Mouse (Mus musculus) kidney, adult 9 months (tissue): ENCODE results near the gene Rab4a.

Experiments used
- DNase-seq: peaks from one replicate; pipeline ENCODE4 v3.0.0; 2022

The Rab4a gene

DNA sequence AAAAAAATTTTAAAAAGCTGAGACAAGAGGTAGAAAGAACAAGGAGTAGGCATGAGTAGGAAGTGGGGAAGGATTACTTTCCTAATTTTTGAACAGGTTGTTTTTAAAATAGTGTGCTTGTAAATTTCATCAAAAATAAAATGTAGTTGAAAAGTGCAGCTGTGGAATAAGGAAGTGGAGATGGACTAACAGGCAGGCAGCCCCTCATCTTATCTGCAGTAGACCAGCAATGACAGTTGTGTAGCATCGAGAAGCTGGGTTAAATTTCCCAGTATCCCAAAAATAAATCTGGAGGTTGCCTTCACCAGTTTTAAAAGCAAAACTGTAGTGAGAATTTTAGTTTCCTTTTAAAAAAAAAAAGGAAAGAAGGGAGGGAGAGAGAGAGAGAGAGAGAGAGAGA is 48.5 kb downstream of the Rab4a start:
- no peak for DNase-seq

DNA sequence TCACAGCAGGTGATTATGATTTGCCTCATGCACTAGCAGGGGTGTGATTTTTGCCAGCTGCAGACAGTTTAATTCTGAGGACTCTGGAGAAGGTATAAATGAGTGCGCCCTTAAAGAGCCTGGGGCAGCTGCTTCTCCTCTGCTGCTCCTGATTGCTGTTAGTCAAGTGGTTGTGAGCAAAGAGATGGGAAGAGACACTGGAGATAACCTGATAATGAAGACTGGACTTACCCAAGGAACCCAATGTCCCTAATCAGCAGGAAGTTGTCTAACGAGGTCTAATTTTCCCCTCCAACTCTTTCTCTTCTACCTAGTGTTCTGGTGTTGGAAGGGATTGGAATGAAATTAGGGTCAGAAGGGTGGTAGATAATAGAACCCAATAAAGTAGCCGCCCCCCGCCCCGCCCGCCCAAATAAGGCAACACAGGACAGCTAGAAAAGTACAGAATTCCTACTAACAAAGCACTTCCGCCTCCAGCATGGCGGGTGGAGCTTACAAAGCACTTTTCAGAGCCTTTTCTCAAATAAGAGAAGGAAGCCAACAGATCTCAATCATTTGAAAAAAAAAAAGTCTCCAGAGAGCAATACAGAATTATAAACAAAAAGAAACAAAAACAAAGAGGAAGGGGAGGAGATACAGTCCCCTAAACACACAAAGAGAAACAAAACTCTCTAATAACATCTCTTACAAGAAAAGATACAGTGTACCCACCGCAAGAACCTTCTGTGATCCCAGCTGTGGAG is 49.1 kb downstream of the Rab4a start:
- no peak for DNase-seq

DNA sequence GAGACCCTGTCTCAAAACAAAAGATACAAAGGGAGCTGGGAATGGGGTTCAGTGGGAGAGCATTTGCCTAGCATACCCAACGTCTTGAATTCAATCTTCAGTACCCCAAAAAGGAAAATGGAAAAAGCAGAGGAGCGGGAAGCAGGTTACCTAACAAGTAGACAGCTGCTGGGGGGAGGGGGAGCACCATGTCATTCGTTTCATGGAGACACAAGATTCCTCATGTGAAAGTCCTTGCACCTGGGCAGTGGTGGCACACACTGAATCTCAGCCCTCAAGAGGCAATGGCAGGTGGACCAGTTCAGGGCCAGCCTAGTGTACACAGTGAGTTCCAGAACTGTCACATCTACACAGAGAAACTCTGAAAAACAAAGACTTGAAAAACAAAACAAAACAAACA is 51.6 kb downstream of the Rab4a start:
- no peak for DNase-seq

DNA sequence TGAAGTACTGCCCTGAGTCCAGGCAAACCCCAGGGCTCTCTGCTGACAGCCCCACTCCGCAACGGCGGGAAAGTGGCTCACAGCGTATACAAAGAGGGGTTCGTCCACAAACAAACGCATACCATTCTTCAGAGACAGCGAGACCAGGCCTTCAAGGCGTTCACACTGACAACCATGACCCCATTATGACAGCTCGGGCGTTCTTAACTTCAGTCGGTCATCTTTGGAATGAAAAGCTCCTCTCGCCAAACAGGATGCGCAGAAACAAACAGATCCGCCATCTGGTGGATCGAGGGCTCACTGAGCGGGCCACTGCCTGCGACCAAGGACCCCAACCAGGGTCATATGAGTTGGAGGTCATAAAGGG is 52.8 kb downstream of the Rab4a start:
- no peak for DNase-seq

DNA sequence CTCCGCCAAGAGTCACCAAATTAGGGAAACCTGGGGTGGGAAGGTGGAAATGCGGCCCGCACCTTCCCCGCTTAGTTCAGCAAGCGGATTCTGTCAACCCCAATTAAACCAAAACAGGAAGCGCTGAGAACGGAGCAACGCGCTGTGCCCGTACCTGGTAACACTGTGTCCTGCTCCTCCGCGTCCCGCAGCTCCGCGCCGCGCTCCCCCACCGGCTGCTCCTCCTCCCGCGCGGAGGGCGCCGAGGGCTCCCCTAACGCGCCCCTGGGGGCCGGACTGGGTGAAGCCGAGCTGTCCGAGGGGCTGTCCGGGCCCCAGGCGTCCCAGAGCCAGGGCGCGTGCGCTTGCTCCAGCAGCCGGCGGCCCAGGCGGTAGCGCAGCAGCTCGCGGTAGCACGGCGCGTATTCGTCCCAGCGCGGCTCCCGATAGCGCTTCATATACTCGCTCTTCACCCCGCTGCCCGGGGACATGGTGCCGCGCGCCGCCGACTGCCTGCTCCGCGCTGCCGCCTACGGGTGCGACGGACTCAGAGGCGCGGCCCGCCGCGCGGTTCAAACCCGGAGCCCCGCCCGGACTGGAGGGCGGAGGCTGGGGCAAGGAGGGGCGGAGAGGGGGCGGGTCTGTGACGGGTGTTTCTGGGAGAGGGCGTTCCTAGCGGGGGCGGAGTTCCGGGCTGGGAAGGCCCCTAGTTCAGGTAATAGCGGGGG is 53.3 kb downstream of the Rab4a start:
- DNase-seq, result peak; percentile 89

DNA sequence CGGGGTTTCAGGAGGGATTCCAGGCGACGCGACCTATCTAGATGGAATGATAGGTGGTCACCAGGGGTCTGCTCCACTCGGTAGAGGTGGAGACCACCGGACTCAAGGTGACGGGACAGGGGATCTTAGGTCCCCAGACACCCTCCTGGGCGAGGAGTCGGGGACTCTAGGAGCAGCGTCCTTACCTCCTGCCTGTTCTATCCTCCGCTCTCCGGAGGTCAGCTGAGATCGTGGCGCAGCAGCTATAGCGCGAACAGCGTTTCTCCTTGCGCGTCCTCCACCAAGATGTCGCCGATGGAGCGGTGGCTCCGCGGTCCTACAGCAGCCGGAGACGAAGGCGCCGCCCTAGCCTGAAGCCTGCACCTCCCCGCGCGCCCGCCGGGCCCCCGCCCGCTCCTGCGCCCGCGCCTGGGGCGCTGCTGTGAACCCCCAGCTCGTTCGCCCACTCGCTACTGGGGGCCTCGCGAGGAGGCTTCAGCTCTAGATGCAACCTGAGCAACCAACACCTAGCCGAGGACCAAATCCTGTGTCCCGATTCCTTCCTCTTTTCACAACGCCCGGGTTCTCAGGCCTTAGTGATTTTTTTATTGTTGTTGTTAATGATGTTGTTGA is 54.0 kb downstream of the Rab4a start, which contains the start of gene Ccsap:
Ccsap (minus strand) TSS at position 562 of the 612 bp plus-strand sequence.
- DNase-seq, result no peak

DNA sequence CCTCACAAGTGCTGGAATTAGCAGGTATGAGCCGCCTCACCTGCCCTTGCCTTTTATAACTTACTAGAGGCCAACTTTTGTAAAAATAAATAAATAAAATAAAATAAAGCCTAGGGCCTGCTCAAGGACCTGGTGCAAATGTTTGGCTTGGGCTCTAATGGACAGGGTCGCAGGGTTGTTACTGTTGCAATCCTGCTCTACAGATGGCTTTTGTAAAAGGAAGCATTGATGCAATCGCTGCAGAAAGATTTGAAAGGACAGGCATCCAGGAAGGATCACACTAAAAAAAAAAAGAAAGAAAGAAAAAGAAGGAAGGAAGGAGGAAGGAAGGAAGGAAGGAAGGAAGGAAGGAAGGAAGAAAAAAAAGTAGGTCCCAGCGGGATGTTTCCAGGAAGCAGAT is 54.6 kb downstream of the Rab4a start:
- DNase-seq, result no peak

DNA sequence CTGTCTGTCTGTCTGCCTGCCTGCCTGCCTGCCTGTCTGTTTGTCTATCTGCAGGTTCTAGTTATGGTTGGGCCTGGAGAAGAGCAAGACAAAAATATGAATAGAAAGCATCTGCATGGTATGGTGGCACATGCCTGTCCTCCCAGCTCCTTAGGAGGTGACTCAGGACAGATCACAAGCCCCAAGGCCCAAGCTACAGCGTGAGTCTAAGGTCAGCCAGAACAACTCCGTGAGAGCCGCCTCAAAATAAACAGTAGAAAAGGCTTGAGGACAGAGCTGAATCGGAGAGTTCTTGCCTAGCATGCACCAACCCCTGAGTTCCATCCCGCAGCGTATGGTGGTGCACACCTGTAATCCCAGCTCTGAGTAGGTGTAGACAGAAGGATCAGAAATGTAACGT is 60.0 kb downstream of the Rab4a start:
- DNase-seq, result no peak

DNA sequence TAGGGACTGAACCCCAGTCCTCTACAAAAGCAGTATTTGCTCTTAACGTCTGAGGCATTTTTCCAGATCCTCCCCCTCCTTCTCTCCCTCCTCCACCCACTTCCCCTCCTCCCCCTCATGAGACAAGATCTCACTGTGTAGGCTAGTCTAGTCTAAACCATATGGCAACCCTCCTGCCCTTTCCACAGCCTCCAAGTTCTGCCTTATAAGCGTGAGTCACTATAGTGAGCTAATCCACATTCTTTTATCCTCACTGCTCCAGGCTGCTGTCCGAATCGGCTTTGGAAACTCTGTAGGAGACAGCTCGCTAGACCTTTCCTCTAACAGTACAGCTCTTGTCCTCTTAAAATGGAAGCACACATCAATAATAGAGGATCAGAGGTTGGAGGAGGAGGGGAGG is 61.2 kb downstream of the Rab4a start:
- DNase-seq, result no peak

DNA sequence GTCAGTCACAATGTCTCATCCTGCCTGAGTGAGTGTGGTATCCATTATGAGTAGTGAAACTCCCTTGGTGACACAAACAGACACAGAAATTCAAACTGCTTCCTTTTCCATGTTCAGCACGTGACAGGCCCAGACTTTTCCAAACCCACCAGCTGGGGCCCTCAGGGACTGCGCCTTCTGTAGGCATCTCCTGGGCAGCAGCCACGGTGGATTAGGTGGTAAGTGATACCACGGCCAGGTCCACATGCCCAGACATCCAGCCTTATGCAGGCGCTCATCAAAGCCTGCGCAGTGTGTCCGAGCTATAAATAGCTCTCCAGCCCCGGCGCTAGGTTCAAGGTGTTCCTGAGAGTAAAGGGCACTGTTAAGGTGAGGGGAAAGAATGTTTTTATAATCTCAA is 66.3 kb downstream of the Rab4a start:
- no peak for DNase-seq

DNA sequence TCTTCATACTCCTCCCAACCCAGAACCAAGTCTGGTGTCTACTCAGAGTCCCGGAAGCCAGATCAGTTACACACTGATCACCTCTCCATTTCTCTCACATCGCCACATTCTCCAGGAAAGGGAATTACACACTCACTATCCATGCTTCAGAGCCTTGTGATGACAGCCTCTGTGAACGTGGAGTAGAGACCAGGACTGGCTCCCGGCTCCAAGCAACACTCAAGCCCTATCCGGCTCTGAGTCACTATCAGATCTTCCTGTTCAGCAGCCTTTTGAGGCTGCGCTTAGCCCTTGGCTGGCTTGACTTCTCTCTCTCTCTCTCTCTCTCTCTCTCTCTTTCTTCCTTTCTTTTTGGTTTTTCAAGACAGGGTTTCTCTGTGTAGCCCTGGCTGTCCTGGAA is 67.6 kb downstream of the Rab4a start:
- DNase-seq, result no peak

DNA sequence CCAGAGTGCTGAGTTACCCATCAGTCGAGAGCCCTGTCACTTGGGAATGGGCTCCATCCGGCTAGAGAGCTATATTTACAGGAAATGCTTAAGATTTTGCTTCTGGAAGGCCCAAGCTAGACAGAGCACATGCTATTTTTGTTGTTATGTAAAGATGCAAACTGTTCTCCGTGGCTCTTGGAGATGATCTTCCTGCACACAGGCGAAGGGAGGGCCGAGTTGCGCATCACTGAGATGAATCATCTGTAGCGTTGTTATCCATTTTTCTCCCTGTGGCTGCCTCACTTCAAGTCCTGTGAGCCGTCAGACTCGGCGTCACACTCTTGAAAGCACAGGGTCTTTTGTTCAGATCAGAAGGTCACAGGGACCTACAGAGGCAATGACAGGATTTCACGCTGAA is 68.5 kb downstream of the Rab4a start:
- no peak for DNase-seq

DNA sequence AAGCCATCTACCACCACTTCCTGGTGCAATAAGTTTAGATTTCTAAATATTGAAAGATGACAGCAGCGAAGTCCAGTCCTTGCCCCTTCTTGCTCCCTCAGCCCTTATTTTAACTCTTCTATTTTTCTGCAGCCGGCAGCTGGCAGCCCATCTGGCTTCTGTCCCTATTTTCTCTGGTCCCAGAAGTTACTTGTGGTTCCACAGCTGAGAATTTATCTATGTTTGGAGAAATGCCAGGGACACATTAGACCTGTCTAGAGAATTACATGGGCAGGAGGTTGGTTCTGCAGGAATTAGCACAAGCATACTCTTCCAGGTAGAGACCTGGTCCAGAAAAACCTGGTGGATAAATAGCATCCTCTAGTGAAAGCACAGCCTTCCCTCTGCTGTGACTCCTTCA is 72.1 kb downstream of the Rab4a start:
- DNase-seq, result no peak

DNA sequence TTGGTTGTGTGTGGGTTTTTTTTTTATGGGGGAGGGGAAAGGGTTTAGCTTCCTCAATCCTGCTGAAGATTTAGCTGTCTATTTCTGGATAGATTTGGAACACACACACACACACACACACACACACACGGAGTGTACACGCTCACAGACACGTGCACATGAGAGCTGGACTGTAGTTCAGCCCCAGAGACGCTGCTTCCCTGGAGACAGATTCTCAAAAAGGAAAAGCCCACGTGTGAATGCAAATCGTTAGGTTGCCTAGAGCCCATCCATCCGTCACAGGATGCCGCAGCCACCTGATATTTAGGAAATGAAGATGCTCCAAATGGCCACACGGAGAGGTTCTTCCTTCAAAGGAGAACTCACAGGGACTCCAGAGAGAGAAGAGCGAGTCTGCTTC is 74.5 kb downstream of the Rab4a start:
- no peak for DNase-seq

DNA sequence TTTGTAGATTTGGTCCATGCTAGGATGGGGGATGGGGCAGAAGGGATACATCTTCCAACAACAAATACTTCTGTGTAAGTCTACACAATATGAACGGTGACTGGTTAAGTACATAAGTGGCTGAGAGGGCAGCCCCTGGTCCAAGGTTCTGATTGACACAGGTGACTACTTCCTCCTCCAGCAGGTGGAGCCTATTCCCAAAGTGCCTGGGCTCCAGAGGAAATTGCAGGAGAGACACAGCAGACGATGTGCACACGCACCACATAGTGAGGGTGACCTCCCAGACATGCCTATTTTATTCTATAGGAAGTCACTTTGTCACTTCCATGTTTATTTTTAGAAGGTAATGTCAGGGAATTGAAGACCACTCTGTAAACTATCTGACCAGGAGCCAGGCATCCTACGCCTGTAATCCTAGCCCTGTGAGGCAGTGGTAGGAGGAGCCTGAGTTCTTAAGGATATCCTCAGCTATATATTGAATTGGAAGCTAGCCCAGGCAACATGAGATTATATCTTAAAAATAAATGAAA is 75.1 kb downstream of the Rab4a start:
- no peak for DNase-seq

DNA sequence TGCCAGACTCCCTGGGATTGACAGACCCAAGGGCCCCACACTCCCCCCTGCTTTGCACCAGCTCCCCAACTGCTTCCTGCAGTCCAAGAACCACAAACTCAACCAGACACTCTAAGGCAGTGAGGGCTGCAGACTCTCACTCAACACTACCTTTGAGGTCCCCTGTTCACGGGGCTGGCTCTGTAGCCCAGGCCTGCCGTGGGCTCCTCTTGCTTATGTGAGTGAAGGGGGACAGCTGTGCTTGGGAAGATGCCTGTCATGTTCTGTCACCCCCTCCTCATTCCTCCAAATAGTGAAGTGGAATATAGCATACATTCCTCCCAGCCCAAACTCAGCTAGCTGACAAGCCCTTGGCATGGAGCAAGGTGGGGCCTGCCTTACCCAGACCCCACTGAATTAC is 76.6 kb downstream of the Rab4a start:
- no peak for DNase-seq

DNA sequence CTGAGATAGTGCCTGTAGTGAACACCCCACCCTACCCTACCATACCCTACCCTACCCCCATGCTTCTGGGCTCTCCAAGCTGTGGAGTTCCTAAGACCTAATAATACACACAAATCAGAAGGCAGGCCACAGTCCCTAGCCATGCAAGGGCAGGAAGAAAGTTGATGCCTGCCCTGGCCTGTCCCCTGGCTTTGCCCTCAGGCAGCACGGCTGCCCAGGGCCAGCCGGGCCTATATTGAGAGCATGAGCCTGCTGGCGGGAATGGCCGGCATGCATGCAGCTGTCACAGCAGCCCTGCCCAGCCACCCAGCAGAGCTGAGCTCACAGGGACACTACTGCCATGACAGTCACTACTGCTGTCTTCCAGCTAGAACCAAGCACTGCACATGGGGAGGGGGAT is 77.3 kb downstream of the Rab4a start:
- DNase-seq, result no peak
